Mouse (Mus musculus) CH12.LX (cell line): ENCODE measurements around the gene Hbs1l. TPM values are rescaled to one million over a fixed set of nuclear protein-coding genes. Genes with fewer than 3 reads are reported as not detected.

ENCODE experiments used
- DNase-seq: peaks from one replicate; pipeline ENCODE4 v3.0.0-alpha.2; 2013; ENCODE audit errors: extremely low read depth
- H3K27ac ChIP-seq: 2 replicates; pipeline ENCODE4 v1.5.1; 2012; ENCODE audit warnings: low read depth, mild to moderate bottlenecking, control low read depth, moderate library complexity; ENCODE audit not compliant: insufficient read depth
- H3K27me3 ChIP-seq: replicated peaks from 2 replicates; pipeline ENCODE3; 2012; ENCODE audit warnings: inconsistent platforms
- H3K36me3 ChIP-seq, 2 experiments: replicated peaks in 1 of 2; 2 replicates each; pipeline versions ENCODE3 to v1.6.1; 2012; ENCODE audit warnings: inconsistent platforms in 1 of 2, low read length in 1 of 2, mild to moderate bottlenecking in 1 of 2, mixed read lengths in 1 of 2, moderate library complexity in 1 of 2; ENCODE audit not compliant: control insufficient read depth in 1 of 2, insufficient read depth in 1 of 2
- H3K4me1 ChIP-seq, 2 experiments: 2 replicates each; pipeline ENCODE4 v1.6.1; 2012; ENCODE audit warnings: inconsistent platforms in 1 of 2, moderate library complexity in 1 of 2; ENCODE audit not compliant: insufficient read depth in 2 of 2, control insufficient read depth in 1 of 2
- H3K4me2 ChIP-seq: 2 replicates; pipeline ENCODE4 v1.6.1; 2012; ENCODE audit warnings: low read depth, mild to moderate bottlenecking, control low read depth; ENCODE audit not compliant: poor library complexity, insufficient read depth, severe bottlenecking
- H3K4me3 ChIP-seq, 3 experiments: fragments of 150-350 bp in 1 of 3; sonication (generic) in 1 of 3; replicated peaks in 1 of 3; 2 replicates each; pipeline versions ENCODE3 to v1.5.1; 2011 to 2012; ENCODE audit warnings: low read depth in 2 of 3, low read length in 2 of 3, mild to moderate bottlenecking in 2 of 3, moderate library complexity in 2 of 3, control low read depth in 1 of 3, improper control_type of control experiment in 1 of 3, inconsistent platforms in 1 of 3, mixed read lengths in 1 of 3; ENCODE audit not compliant: poor library complexity in 1 of 3
- H3K79me2 ChIP-seq: replicated peaks from 2 replicates; pipeline ENCODE4 v1.6.1; 2012; ENCODE audit warnings: mild to moderate bottlenecking, moderate library complexity; ENCODE audit not compliant: control insufficient read depth, poor library complexity, insufficient read depth, severe bottlenecking; ENCODE audit errors: extremely low read depth
- H3K9ac ChIP-seq: 2 replicates; pipeline ENCODE4 v1.6.1; 2012; ENCODE audit warnings: low read depth, mild to moderate bottlenecking, control low read depth, moderate library complexity; ENCODE audit not compliant: insufficient read depth
- H3K9me3 ChIP-seq: replicated peaks from 2 replicates; pipeline ENCODE3; 2012; ENCODE audit warnings: low read length, inconsistent platforms, mixed read lengths
- BHLHE40 ChIP-seq: IDR thresholded peaks from 2 replicates; pipeline ENCODE4 v1.6.1; 2011; ENCODE audit warnings: mild to moderate bottlenecking, low read depth, low read length, improper control_type of control experiment
- CHD1 ChIP-seq: IDR thresholded peaks from 2 replicates; pipeline ENCODE4 v1.6.1; 2012; ENCODE audit warnings: low read depth, low read length, improper control_type of control experiment, inconsistent platforms
- CTCF ChIP-seq, 2 experiments: IDR thresholded peaks in 1 of 2; conservative IDR thresholded peaks in 1 of 2; 2 replicates each; pipeline ENCODE4 v1.5.1; 2011 to 2012; ENCODE audit warnings: low read depth in 2 of 2, low read length in 2 of 2, improper control_type of control experiment in 1 of 2, inconsistent platforms in 1 of 2, mild to moderate bottlenecking in 1 of 2, moderate library complexity in 1 of 2
- ELF1 ChIP-seq: IDR thresholded peaks from 2 replicates; pipeline ENCODE4 v1.6.1; 2014; ENCODE audit warnings: low read depth, mild to moderate bottlenecking, inconsistent platforms, low read length, improper control_type of control experiment
- ETS1 ChIP-seq: conservative IDR thresholded peaks from 2 replicates; pipeline ENCODE4 v1.6.1; 2012; ENCODE audit warnings: low read depth, mild to moderate bottlenecking, inconsistent platforms, low read length, improper control_type of control experiment, moderate library complexity
- GABPA ChIP-seq: IDR thresholded peaks from 2 replicates; pipeline ENCODE4 v1.6.1; 2012; ENCODE audit warnings: low read depth, low read length, improper control_type of control experiment, inconsistent platforms; ENCODE audit not compliant: insufficient replicate concordance
- HCFC1 ChIP-seq: IDR thresholded peaks from 2 replicates; pipeline ENCODE4 v1.6.1; 2012; ENCODE audit warnings: low read depth, mild to moderate bottlenecking, inconsistent platforms, low read length, improper control_type of control experiment
- JUN ChIP-seq: IDR thresholded peaks from 2 replicates; pipeline ENCODE4 v1.6.1; 2011; ENCODE audit warnings: low read depth, mild to moderate bottlenecking, low read length, improper control_type of control experiment, moderate library complexity; ENCODE audit not compliant: insufficient read depth
- JUND ChIP-seq: conservative IDR thresholded peaks from 2 replicates; pipeline ENCODE4 v1.6.1; 2011; ENCODE audit warnings: low read depth, low read length, improper control_type of control experiment
- MAFK ChIP-seq: IDR thresholded peaks from 2 replicates; pipeline ENCODE4 v1.6.1; 2011; ENCODE audit warnings: low read length, improper control_type of control experiment; ENCODE audit not compliant: insufficient replicate concordance
- MEF2A ChIP-seq: IDR thresholded peaks from 2 replicates; pipeline ENCODE4 v1.6.1; 2014; ENCODE audit warnings: low read depth, mild to moderate bottlenecking, inconsistent platforms, low read length, improper control_type of control experiment, borderline replicate concordance
- MYC ChIP-seq: IDR thresholded peaks from 2 replicates; pipeline ENCODE4 v1.6.1; 2011; ENCODE audit warnings: low read depth, mild to moderate bottlenecking, improper control_type of control experiment, low read length
- NRF1 ChIP-seq: IDR thresholded peaks from 2 replicates; pipeline ENCODE4 v1.6.1; 2014; ENCODE audit warnings: low read depth, mild to moderate bottlenecking, inconsistent platforms, low read length, improper control_type of control experiment, moderate library complexity
- PAX5 ChIP-seq: IDR thresholded peaks from 2 replicates; pipeline ENCODE4 v1.6.1; 2012; ENCODE audit warnings: low read length, inconsistent platforms, mixed read lengths
- POLR2A ChIP-seq: IDR thresholded peaks from 2 replicates; pipeline ENCODE4 v1.6.1; 2011; ENCODE audit warnings: low read depth, mild to moderate bottlenecking, improper control_type of control experiment, low read length
- SMC3 ChIP-seq: IDR thresholded peaks from 2 replicates; pipeline ENCODE4 v1.6.1; 2011; ENCODE audit warnings: low read depth, low read length, improper control_type of control experiment
- TBP ChIP-seq: conservative IDR thresholded peaks from 2 replicates; pipeline ENCODE4 v1.6.1; 2011; ENCODE audit warnings: low read depth, low read length, improper control_type of control experiment
- TCF12 ChIP-seq: IDR thresholded peaks from 2 replicates; pipeline ENCODE4 v1.6.1; 2014; ENCODE audit warnings: low read depth, mild to moderate bottlenecking, inconsistent platforms, low read length, improper control_type of control experiment
- USF2 ChIP-seq: conservative IDR thresholded peaks from 2 replicates; pipeline ENCODE4 v1.6.1; 2011; ENCODE audit warnings: low read depth, low read length, improper control_type of control experiment
- ZC3H11A ChIP-seq: IDR thresholded peaks from 2 replicates; pipeline ENCODE4 v1.6.1; 2012; ENCODE audit warnings: low read depth, mild to moderate bottlenecking, inconsistent platforms, low read length, improper control_type of control experiment
- ZMIZ1 ChIP-seq: IDR thresholded peaks from 2 replicates; pipeline ENCODE4 v1.6.1; 2012; ENCODE audit warnings: low read depth, mild to moderate bottlenecking, inconsistent platforms, low read length, improper control_type of control experiment
- dilution Hi-C: fragments of 300-500 bp; cut with MboI; formaldehyde crosslinking; loops from 2 replicates; pipeline ENCODE4 v1.14.3; 2020; ENCODE audit warnings: low sequenced_read_pairs; ENCODE audit not compliant: extremely low pct_unique_long_range_greater_than_20kb, extremely low pct_ligation_motif_present
- in situ Hi-C: fragments of 300-500 bp; cut with MboI; formaldehyde crosslinking; loops from 3 replicates; pipeline ENCODE4 v1.14.3; 2019; ENCODE audit warnings: low sequenced_read_pairs, low pct_ligation_motif_present, low pct_unique_long_range_greater_than_20kb, mixed read lengths
- polyA plus RNA-seq: library from polyadenylated mRNA; unstranded; fragments of >175 nt; gene quantifications from 2 replicates; pipeline ENCODE4 v1.2.1, GENCODE M21; 2012; ENCODE audit warnings: low read depth; ENCODE audit not compliant: insufficient read length
- total RNA-seq, 2 experiments: library from RNA; depleted of rRNA; stranded (reverse); fragments of 300-350 nt in 1 of 2; fragments of >200 nt in 1 of 2; gene quantifications; 2 replicates each; pipeline ENCODE4 v1.2.3; 2012 to 2014

Hbs1l gene
- total and polyA plus RNA-seq, 3 experiments: 99.7 to 111 (median 111) TPM

- no peaks in the 10 kb centered on the region for H3K9me3 ChIP-seq
- no peaks in the 10 kb centered on the region for H3K27me3 ChIP-seq
- H3K79me2 ChIP-seq: no peaks in the 10 kb centered on the region
- no peak overlapping the region for H3K4me3 ChIP-seq
- no peak for TF ChIP-seq USF2
- no peak for TF ChIP-seq NRF1
- no peak for TF ChIP-seq TCF12
- TF ChIP-seq TBP: no peak
- TF ChIP-seq GABPA: no peak
- TF ChIP-seq CTCF (conservative IDR thresholded peaks at IDR 0.05 in 1 of 2, IDR thresholded peaks at IDR 0.05 in 1 of 2; ENCODE audit: low read depth in 2 of 2, low read length in 2 of 2): no peak
- no peak for TF ChIP-seq MEF2A
- TF ChIP-seq POLR2A: no peak
- no peak for TF ChIP-seq MAFK
- TF ChIP-seq HCFC1: no peak
- TF ChIP-seq CHD1: no peak
- TF ChIP-seq ETS1: no peak
- TF ChIP-seq JUND: no peak
- no peak for TF ChIP-seq ZMIZ1
- no peak for TF ChIP-seq ZC3H11A
- TF ChIP-seq SMC3: no peak
- TF ChIP-seq PAX5: no peak
- TF ChIP-seq JUN: no peak
- TF ChIP-seq MYC: no peak
- in situ Hi-C loops (no loop called here), dilution Hi-C loops (no loop called here)
- H3K27ac ChIP-seq: no peak overlapping the region
- DNase-seq: no peak
- H3K36me3 ChIP-seq: no peaks in the 10 kb centered on the region
- H3K4me2 ChIP-seq: no peak overlapping the region
- no peak overlapping the region for H3K9ac ChIP-seq
- H3K4me1 ChIP-seq: no peaks in the 10 kb centered on the region
These were observed 24.5 kb upstream of the Hbs1l start for GRCm38 (mm10) chr10:21271310-21271709.

- no peak overlapping the region for H3K4me2 ChIP-seq
- H3K9ac ChIP-seq: no peak overlapping the region
- dilution Hi-C loops (no loop called here), in situ Hi-C loops (no loop called here)
- H3K27me3 ChIP-seq: no peaks in the 10 kb centered on the region
- TF ChIP-seq BHLHE40 (peak; percentile 28; the same call in 1 of the 2 replicates), ELF1 (no peak)
- no peaks in the 10 kb centered on the region for H3K9me3 ChIP-seq
- H3K79me2 ChIP-seq: no peaks in the 10 kb centered on the region
- H3K27ac ChIP-seq: no peak overlapping the region
- H3K4me3 ChIP-seq: no peak overlapping the region
- no peaks in the 10 kb centered on the region for H3K4me1 ChIP-seq
- DNase-seq: no peak
- H3K36me3 ChIP-seq: no peaks in the 10 kb centered on the region
These were observed 24.0 kb upstream of the Hbs1l start for GRCm38 (mm10) chr10:21271785-21272184.
